Mouse (Mus musculus): ENCODE results near the gene Gfod1. TPM values are rescaled to one million over a fixed set of nuclear protein-coding genes. Genes with fewer than 3 reads are reported as not detected.

Gfod1 gene
- polyA plus RNA-seq, 1 experiment, result 4.3 TPM

DNA sequence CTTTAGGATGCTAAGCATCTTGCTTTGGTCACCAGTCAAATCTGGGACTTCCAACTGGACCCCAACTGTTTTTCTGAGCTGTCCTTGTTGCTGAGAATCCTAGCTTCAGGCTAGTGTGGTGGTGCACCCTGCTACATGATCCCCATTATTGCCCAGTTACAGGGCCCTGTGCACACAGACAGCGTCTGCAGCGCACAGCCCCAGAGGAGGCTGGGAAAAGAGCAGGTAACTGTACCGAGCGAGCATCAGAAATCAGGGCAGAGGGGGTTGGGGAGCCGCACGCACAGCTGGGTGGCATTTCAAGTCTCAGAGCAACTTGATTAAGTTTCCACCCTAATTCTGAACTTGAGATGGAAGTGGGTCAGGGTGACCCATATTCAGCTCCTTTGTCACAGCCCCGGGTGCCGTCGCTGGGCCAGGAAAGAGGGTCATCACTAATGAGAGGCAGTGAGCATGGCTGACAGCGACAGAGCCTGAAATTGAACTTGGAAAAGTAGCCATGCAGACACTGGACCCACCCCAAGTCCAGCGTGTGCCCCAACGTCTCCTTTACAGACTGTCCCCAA lies 97.8 kb downstream of the Gfod1 start:
- no peak for TF ChIP-seq CTCF (IDR thresholded peaks at IDR 0.05; ENCODE audit: borderline replicate concordance, control insufficient read depth, extremely low read depth, insufficient read depth, low read length, poor library complexity)
- no peak for TF ChIP-seq POLR2A (IDR thresholded peaks at IDR 0.05; ENCODE audit: control insufficient read depth, extremely low read depth, insufficient read depth, low read length, poor library complexity)
- Histone ChIP-seq H3K4me1 (replicated peaks; ENCODE audit: control insufficient read depth, insufficient read depth, low read length) (peaks cover 9% of the 10 kb centered on the region; the same call in 1 of the 2 replicates), H3K27me3 (ENCODE audit: control insufficient read depth, insufficient read depth, low read length) (no peaks in the 10 kb centered on the region), H3K4me3 (ENCODE audit: control insufficient read depth, insufficient read depth, low read length) (no peak overlapping the region), H3K27ac (ENCODE audit: control insufficient read depth, insufficient read depth, low read length) (no peak overlapping the region), H3K36me3 (ENCODE audit: control insufficient read depth, insufficient read depth, low read length) (no peaks in the 10 kb centered on the region)
- 96% methylated on average over 12 of the region's 12 CpGs for WGBS
- no peak for DNase-seq

DNA sequence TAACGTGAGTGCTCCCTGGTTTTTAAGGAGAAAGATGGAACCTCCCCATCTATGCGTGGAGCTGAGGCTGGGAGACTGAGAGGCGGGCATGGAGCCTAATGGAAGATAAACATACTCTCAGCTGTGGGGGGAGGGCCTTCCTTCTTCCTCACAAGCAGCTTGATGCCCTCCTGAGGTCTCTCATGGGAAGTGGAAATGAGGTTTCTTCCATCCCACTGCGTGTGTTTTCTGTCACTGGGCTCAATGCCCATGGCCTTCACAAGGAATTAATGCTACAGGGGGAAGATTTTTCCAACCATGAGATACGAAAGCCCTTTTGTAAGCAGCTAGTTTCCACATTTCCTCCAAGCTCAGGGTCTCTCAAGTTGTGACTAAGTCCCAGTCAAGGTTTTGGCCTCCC lies 100.3 kb downstream of the Gfod1 start:
- H3K27ac ChIP-seq (ENCODE audit: control insufficient read depth, insufficient read depth, low read length), result no peak overlapping the region
- DNase-seq, result no peak

DNA sequence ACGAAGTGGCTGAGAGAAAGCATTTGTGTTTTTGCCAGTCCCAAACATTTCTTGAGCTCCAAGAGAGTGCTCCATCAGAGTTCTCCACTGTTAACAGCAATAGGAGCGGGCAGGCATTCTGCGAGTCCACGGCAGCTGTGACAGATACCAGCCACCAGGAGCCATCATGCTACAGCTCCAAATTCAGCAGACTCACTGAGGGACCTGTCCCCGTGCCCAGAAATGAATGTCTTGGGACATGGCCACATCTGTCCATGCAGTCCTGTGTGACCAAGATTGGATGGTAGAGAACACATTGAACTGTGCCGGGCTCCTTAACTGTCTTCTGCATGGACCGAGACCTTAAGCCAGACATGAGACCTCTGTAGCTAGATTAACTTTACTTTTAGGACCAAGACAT lies 100.7 kb downstream of the Gfod1 start:
- 95% methylated on average over 7 of the region's 7 CpGs for WGBS
- Histone ChIP-seq H3K36me3 (ENCODE audit: control insufficient read depth, insufficient read depth, low read length) (no peaks in the 10 kb centered on the region), H3K4me3 (ENCODE audit: control insufficient read depth, insufficient read depth, low read length) (no peak overlapping the region), H3K27me3 (ENCODE audit: control insufficient read depth, insufficient read depth, low read length) (no peaks in the 10 kb centered on the region), H3K4me1 (replicated peaks; ENCODE audit: control insufficient read depth, insufficient read depth, low read length) (peaks cover 4% of the 10 kb centered on the region; the same call in 1 of the 2 replicates), H3K27ac (ENCODE audit: control insufficient read depth, insufficient read depth, low read length) (no peak overlapping the region)
- TF ChIP-seq CTCF (IDR thresholded peaks at IDR 0.05; ENCODE audit: borderline replicate concordance, control insufficient read depth, extremely low read depth, insufficient read depth, low read length, poor library complexity) (no peak), POLR2A (IDR thresholded peaks at IDR 0.05; ENCODE audit: control insufficient read depth, extremely low read depth, insufficient read depth, low read length, poor library complexity) (no peak)
- no peak for DNase-seq

More for the DNA sequence above, 100.3 kb downstream of the Gfod1 start:
- Histone ChIP-seq H3K4me1 (replicated peaks; ENCODE audit: control insufficient read depth, insufficient read depth, low read length) (peaks cover 4% of the 10 kb centered on the region; the same call in 1 of the 2 replicates), H3K4me3 (ENCODE audit: control insufficient read depth, insufficient read depth, low read length) (no peak overlapping the region), H3K27me3 (ENCODE audit: control insufficient read depth, insufficient read depth, low read length) (no peaks in the 10 kb centered on the region), H3K36me3 (ENCODE audit: control insufficient read depth, insufficient read depth, low read length) (no peaks in the 10 kb centered on the region)
- WGBS, result 62% methylated on average over 5 of the region's 5 CpGs
- no peak for TF ChIP-seq CTCF (IDR thresholded peaks at IDR 0.05; ENCODE audit: borderline replicate concordance, control insufficient read depth, extremely low read depth, insufficient read depth, low read length, poor library complexity)
- TF ChIP-seq POLR2A (IDR thresholded peaks at IDR 0.05; ENCODE audit: control insufficient read depth, extremely low read depth, insufficient read depth, low read length, poor library complexity), result no peak

DNA sequence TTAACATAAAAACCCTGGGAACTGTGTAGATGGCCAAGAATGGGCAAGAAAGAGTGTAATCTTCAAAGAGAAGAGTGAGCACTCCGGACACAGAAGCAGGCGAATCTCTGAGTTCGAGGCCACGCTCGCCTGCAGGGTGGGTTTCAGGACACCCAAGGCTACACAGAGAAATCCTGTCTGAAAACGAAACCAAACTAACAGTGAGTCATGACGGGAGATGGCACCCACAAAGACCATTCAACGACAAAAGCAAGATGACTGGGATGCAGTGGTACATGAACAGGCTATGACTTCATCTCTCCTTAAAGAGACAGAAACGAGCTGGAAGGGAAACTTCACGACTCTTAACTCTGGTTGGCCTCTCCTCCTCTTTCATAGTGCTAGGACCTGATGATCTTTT lies 101.6 kb downstream of the Gfod1 start:
- Histone ChIP-seq H3K27ac (ENCODE audit: control insufficient read depth, insufficient read depth, low read length) (no peak overlapping the region), H3K4me1 (replicated peaks; ENCODE audit: control insufficient read depth, insufficient read depth, low read length) (peaks cover 4% of the 10 kb centered on the region; the same call in 1 of the 2 replicates), H3K36me3 (ENCODE audit: control insufficient read depth, insufficient read depth, low read length) (no peaks in the 10 kb centered on the region), H3K27me3 (ENCODE audit: control insufficient read depth, insufficient read depth, low read length) (no peaks in the 10 kb centered on the region), H3K4me3 (ENCODE audit: control insufficient read depth, insufficient read depth, low read length) (no peak overlapping the region)
- TF ChIP-seq CTCF (IDR thresholded peaks at IDR 0.05; ENCODE audit: borderline replicate concordance, control insufficient read depth, extremely low read depth, insufficient read depth, low read length, poor library complexity) (no peak), POLR2A (IDR thresholded peaks at IDR 0.05; ENCODE audit: control insufficient read depth, extremely low read depth, insufficient read depth, low read length, poor library complexity) (no peak)
- WGBS, result 48% methylated on average over 10 of the region's 10 CpGs
- no peak for DNase-seq

DNA sequence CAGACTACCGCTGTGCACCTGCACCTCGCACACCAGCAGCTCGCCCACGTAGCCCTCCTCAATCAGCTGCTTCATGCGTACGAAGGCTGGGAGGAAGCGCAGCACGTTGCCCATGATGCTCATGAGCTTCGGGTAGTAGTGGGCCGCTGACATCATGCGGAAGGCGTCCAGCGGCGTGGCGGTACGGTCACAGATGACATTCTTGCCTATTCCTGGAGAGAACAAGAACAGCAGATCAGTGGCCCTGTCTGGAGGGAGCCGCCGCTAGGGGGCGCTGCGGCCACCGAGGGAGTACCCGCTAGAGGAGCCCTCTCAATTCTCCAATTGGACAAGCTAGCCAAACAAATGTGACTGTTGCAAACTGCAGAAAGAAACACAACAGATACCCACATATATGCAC lies 102.9 kb downstream of the Gfod1 start:
- Histone ChIP-seq H3K4me3 (ENCODE audit: control insufficient read depth, insufficient read depth, low read length) (no peak overlapping the region), H3K4me1 (replicated peaks; ENCODE audit: control insufficient read depth, insufficient read depth, low read length) (peaks cover 4% of the 10 kb centered on the region; the same call in 1 of the 2 replicates), H3K36me3 (ENCODE audit: control insufficient read depth, insufficient read depth, low read length) (no peaks in the 10 kb centered on the region), H3K27me3 (ENCODE audit: control insufficient read depth, insufficient read depth, low read length) (no peaks in the 10 kb centered on the region), H3K27ac (ENCODE audit: control insufficient read depth, insufficient read depth, low read length) (no peak overlapping the region)
- peak; percentile 27 for DNase-seq
- 77% methylated on average over 22 of the region's 22 CpGs for WGBS
- TF ChIP-seq POLR2A (IDR thresholded peaks at IDR 0.05; ENCODE audit: control insufficient read depth, extremely low read depth, insufficient read depth, low read length, poor library complexity), result no peak
- TF ChIP-seq CTCF (IDR thresholded peaks at IDR 0.05; ENCODE audit: borderline replicate concordance, control insufficient read depth, extremely low read depth, insufficient read depth, low read length, poor library complexity), result peak; percentile 82; the same call in 1 of the 2 replicates

DNA sequence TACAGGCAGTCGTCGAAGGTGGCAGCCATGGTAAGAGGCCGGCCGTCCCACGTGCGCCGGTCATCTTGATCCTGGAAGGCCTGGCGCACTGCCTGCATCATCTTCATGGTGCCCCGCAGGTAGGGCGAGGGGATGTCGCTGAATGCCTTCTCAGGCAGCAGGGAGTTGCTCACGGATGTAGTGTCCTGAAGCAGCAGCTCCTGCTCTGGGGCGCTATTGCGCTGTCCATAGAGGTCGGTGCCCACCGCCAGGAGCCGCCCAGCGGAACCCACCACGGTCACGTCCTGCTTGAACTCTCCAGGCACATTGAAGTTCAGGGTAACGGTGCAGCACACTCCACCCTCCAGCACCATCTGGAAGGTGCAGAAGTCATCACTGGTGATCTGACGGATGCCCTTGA lies 103.5 kb downstream of the Gfod1 start:
- H3K4me3 ChIP-seq (ENCODE audit: control insufficient read depth, insufficient read depth, low read length), result no peak overlapping the region
- TF ChIP-seq POLR2A (IDR thresholded peaks at IDR 0.05; ENCODE audit: control insufficient read depth, extremely low read depth, insufficient read depth, low read length, poor library complexity) (no peak), CTCF (IDR thresholded peaks at IDR 0.05; ENCODE audit: borderline replicate concordance, control insufficient read depth, extremely low read depth, insufficient read depth, low read length, poor library complexity) (no peak)
- H3K4me1 ChIP-seq (replicated peaks; ENCODE audit: control insufficient read depth, insufficient read depth, low read length), result peaks cover 4% of the 10 kb centered on the region; the same call in 1 of the 2 replicates
- H3K27me3 ChIP-seq (ENCODE audit: control insufficient read depth, insufficient read depth, low read length), result no peaks in the 10 kb centered on the region
- WGBS, result 95% methylated on average over 22 of the region's 22 CpGs
- DNase-seq, result no peak
- H3K36me3 ChIP-seq (ENCODE audit: control insufficient read depth, insufficient read depth, low read length), result no peaks in the 10 kb centered on the region
- H3K27ac ChIP-seq (ENCODE audit: control insufficient read depth, insufficient read depth, low read length), result no peak overlapping the region
